Mouse (Mus musculus): ENCODE data around the gene Adh5. TPM values are rescaled to one million over a fixed set of nuclear protein-coding genes. Genes with fewer than 3 reads are reported as not detected.
"Not testable (repeated sequence)": the region's sequence is repeated elsewhere in the genome, so short reads cannot be mapped to it uniquely, and the experiment has no call there.

Adh5 gene
- total and polyA plus RNA-seq, 3 experiments, result 128 to 351 (median 187) TPM

DNA sequence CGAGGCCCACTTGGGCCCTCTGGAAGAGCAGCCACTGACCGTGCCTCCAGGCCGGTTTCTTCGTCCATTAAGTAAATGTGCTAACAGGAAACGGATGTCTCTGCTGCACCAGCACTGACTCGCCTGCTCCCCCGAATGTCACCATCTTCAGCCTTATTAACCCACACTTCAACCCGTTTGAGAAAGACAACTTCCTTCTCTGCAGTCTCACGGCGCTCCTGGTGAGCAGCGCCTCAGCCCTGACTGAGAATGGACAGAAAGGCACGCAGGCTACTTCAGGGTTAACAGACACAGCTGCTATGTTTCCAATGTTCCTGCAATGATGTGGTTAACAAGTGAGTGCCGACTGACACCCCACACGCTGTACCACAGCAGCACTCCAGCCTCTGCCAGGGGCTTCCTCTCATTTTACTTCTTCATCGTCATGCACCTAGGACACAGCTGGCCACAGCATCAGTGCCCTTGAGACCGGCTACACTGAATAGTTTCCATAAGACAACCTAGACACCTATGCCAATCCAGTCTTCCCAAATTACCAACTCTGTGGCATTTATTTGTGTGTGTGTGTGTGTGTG, 21.8 kb downstream of the Adh5 start:
- Histone ChIP-seq H3K4me3 (ENCODE audit: control insufficient read depth in 1 of 2, insufficient read depth in 1 of 2, low read depth in 2 of 2, low read length in 2 of 2) (no peak overlapping the region), H3K27me3 (ENCODE audit: control insufficient read depth in 1 of 2, insufficient read depth in 2 of 2, low read length in 2 of 2) (no peaks in the 10 kb centered on the region), H3K9ac (ENCODE audit: control insufficient read depth, low read depth, low read length, poor library complexity, severe bottlenecking) (no peak overlapping the region), H3K27ac (ENCODE audit: control insufficient read depth, low read depth, low read length) (no peak overlapping the region), H3K79me2 (ENCODE audit: control insufficient read depth, insufficient read depth, low read length, poor library complexity) (no peaks in the 10 kb centered on the region), H3K4me1 (ENCODE audit: control insufficient read depth in 1 of 2, insufficient read depth in 2 of 2, low read length in 2 of 2) (no peaks in the 10 kb centered on the region), H3K9me3 (replicated peaks; ENCODE audit: insufficient read depth, low read length) (no peaks in the 10 kb centered on the region), H3K36me3 (ENCODE audit: control insufficient read depth in 1 of 2, insufficient read depth in 2 of 2, low read length in 2 of 2) (peaks cover 0 to 45% of the 10 kb centered on the region in 2 experiments; a peak in 2 of 4 replicates)
- TF ChIP-seq JUND (IDR thresholded peaks at IDR 0.05; ENCODE audit: low read depth, low read length) (no peak), USF2 (IDR thresholded peaks at IDR 0.05; ENCODE audit: borderline replicate concordance in 1 of 2, insufficient read depth in 1 of 2, low read depth in 1 of 2, low read length in 2 of 2) (no peak), TCF12 (IDR thresholded peaks at IDR 0.05; ENCODE audit: low read depth, low read length) (no peak), NELFE (IDR thresholded peaks at IDR 0.05; ENCODE audit: low read depth, low read length) (no peak), SMC3 (IDR thresholded peaks at IDR 0.05; ENCODE audit: low read depth, low read length) (no peak), MAX (IDR thresholded peaks at IDR 0.05; ENCODE audit: low read length) (no peak), RCOR1 (IDR thresholded peaks at IDR 0.05; ENCODE audit: low read depth, low read length) (no peak), ELF1 (IDR thresholded peaks at IDR 0.05; ENCODE audit: low read depth, low read length) (no peak)
- DNase-seq (ENCODE audit: low read depth, low spot score), result no peak

DNA sequence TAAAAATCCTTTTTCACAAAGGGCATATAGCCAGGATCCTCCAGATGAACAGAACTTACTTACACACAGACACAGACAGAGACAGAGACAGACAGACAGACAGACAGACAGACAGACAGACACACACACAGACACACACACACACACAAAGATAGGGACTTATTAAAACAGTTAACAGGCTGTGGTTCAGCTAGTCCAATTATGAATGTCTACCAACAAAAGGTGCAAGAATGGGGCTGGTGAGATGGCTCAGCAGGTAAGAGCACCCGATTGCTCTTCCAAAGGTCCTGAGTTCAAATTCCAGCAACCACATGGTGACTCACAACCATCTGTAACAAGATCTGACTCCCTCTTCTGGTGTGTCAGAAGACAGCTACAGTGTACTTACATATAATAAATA, 23.8 kb downstream of the Adh5 start:
- not testable (repeated sequence) for H3K9ac ChIP-seq (ENCODE audit: control insufficient read depth, low read depth, low read length, poor library complexity, severe bottlenecking); H3K9me3 ChIP-seq (replicated peaks; ENCODE audit: insufficient read depth, low read length); DNase-seq (ENCODE audit: low read depth, low spot score); H3K4me3 ChIP-seq (ENCODE audit: control insufficient read depth in 1 of 2, insufficient read depth in 1 of 2, low read depth in 2 of 2, low read length in 2 of 2); H3K79me2 ChIP-seq (ENCODE audit: control insufficient read depth, insufficient read depth, low read length, poor library complexity); H3K27me3 ChIP-seq (ENCODE audit: control insufficient read depth in 1 of 2, insufficient read depth in 2 of 2, low read length in 2 of 2); H3K4me1 ChIP-seq (ENCODE audit: control insufficient read depth in 1 of 2, insufficient read depth in 2 of 2, low read length in 2 of 2); H3K27ac ChIP-seq (ENCODE audit: control insufficient read depth, low read depth, low read length)
- H3K36me3 ChIP-seq (ENCODE audit: control insufficient read depth in 1 of 2, insufficient read depth in 2 of 2, low read length in 2 of 2), result peaks cover 0 to 41% of the 10 kb centered on the region in 2 experiments; a peak in 2 of 4 replicates

DNA sequence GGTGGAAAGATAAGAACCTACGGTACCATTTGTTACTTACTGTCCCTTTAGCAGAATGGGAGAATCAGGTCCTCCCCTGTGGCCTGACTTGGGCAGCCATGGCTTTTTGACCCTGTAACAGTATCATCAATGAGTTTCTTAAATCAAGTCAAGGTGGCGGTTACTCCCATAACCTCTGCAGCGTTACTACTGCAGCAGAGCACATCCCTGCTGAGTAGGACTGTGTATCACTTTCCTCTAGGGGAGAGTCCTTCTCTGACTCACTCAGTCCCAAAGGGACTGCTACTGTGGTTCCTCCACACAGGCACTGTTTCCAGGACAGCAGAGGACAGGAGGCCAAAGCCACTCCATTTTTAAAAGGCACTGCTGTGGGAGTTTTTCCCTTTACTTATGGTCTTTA, 28.2 kb downstream of the Adh5 start:
- H3K36me3 ChIP-seq (ENCODE audit: control insufficient read depth in 1 of 2, insufficient read depth in 2 of 2, low read length in 2 of 2), result peaks cover 0 to 42% of the 10 kb centered on the region in 2 experiments; a peak in 2 of 4 replicates
- no peak for DNase-seq (ENCODE audit: low read depth, low spot score)
- H3K27ac ChIP-seq (ENCODE audit: control insufficient read depth, low read depth, low read length), result no peak overlapping the region
- H3K4me1 ChIP-seq (ENCODE audit: control insufficient read depth in 1 of 2, insufficient read depth in 2 of 2, low read length in 2 of 2), result no peaks in the 10 kb centered on the region
- TF ChIP-seq GATA1 (IDR thresholded peaks at IDR 0.05; ENCODE audit: low read depth, low read length) (no peak), ZMIZ1 (IDR thresholded peaks at IDR 0.05; ENCODE audit: low read depth, low read length) (no peak), MYC (IDR thresholded peaks at IDR 0.05; ENCODE audit: low read depth, low read length) (no peak), MAFK (IDR thresholded peaks at IDR 0.05; ENCODE audit: borderline replicate concordance, low read depth, low read length) (no peak), CHD1 (IDR thresholded peaks at IDR 0.05; ENCODE audit: low read depth, low read length) (no peak), JUND (IDR thresholded peaks at IDR 0.05; ENCODE audit: low read depth, low read length) (no peak), POLR2AphosphoS2 (IDR thresholded peaks at IDR 0.05; ENCODE audit: low read length) (no peak), UBTF (IDR thresholded peaks at IDR 0.05; ENCODE audit: borderline replicate concordance, insufficient read depth, low read depth, low read length) (no peak), NRF1 (IDR thresholded peaks at IDR 0.05; ENCODE audit: insufficient read depth, low read depth, low read length, poor library complexity, severe bottlenecking) (no peak)
- H3K9ac ChIP-seq (ENCODE audit: control insufficient read depth, low read depth, low read length, poor library complexity, severe bottlenecking), result no peak overlapping the region
- no peaks in the 10 kb centered on the region for H3K9me3 ChIP-seq (replicated peaks; ENCODE audit: insufficient read depth, low read length)
- H3K4me3 ChIP-seq (ENCODE audit: control insufficient read depth in 1 of 2, insufficient read depth in 1 of 2, low read depth in 2 of 2, low read length in 2 of 2), result no peak overlapping the region
- 0 out of 2 replicates have a peak, but pooled peaks cover 1% of the 10 kb centered on the region for H3K79me2 ChIP-seq (ENCODE audit: control insufficient read depth, insufficient read depth, low read length, poor library complexity)
- no peaks in the 10 kb centered on the region for H3K27me3 ChIP-seq (ENCODE audit: control insufficient read depth in 1 of 2, insufficient read depth in 2 of 2, low read length in 2 of 2)
